Mouse (Mus musculus) heart, embryonic 10.5 days (tissue): Measurements from ENCODE around the gene Purb. TPM values are rescaled to one million over a fixed set of nuclear protein-coding genes. Genes with fewer than 3 reads are reported as not detected.
A peak's percentile ranks its signal among the peaks of the same experiment; 100 is the strongest.

Experiments
- DNase-seq: peaks from one replicate; pipeline ENCODE4 v3.0.0-alpha.2; 2017; ENCODE audit warnings: low spot score
- H3K27ac ChIP-seq: fragments of 300-500 bp; sonication (generic); 2 replicates; pipeline ENCODE4 v1.5.1; 2016; ENCODE audit warnings: mild to moderate bottlenecking
- H3K27me3 ChIP-seq: fragments of 300-500 bp; sonication (generic); 2 replicates; pipeline ENCODE4 v1.6.1; 2016; ENCODE audit warnings: mild to moderate bottlenecking; ENCODE audit not compliant: poor library complexity, insufficient read depth, severe bottlenecking
- H3K36me3 ChIP-seq: fragments of 300-500 bp; sonication (generic); 2 replicates; pipeline ENCODE4 v1.6.1; 2016; ENCODE audit warnings: mild to moderate bottlenecking, moderate library complexity
- H3K4me1 ChIP-seq: fragments of 300-500 bp; sonication (generic); 2 replicates; pipeline ENCODE4 v1.6.1; 2016; ENCODE audit warnings: mild to moderate bottlenecking
- H3K4me3 ChIP-seq: fragments of 300-500 bp; sonication (generic); 2 replicates; pipeline ENCODE4 v1.5.1; 2016; ENCODE audit warnings: mild to moderate bottlenecking, moderate library complexity
- H3K9me3 ChIP-seq: fragments of 300-500 bp; sonication (generic); 2 replicates; pipeline ENCODE4 v1.6.1; 2016; ENCODE audit warnings: mild to moderate bottlenecking, moderate library complexity
- WGBS: fragments of 180-500 bp; shearing (Covaris S2); methylation state at CpG from one replicate; pipeline ENCODE4 v1.1.7; 2016; 5-methylcytosine and 5-hydroxymethylcytosine counted together
- polyA plus RNA-seq: library from polyadenylated mRNA; unstranded; fragments of >200 nt; fragmentation: Nextera tagmentation; extraction: Ambion mirVana; gene quantifications from 2 replicates; pipeline ENCODE4 v1.2.1, GENCODE M21; 2016

Purb gene
- 21.0 and 24.4 TPM in 2 replicates for polyA plus RNA-seq

DNA sequence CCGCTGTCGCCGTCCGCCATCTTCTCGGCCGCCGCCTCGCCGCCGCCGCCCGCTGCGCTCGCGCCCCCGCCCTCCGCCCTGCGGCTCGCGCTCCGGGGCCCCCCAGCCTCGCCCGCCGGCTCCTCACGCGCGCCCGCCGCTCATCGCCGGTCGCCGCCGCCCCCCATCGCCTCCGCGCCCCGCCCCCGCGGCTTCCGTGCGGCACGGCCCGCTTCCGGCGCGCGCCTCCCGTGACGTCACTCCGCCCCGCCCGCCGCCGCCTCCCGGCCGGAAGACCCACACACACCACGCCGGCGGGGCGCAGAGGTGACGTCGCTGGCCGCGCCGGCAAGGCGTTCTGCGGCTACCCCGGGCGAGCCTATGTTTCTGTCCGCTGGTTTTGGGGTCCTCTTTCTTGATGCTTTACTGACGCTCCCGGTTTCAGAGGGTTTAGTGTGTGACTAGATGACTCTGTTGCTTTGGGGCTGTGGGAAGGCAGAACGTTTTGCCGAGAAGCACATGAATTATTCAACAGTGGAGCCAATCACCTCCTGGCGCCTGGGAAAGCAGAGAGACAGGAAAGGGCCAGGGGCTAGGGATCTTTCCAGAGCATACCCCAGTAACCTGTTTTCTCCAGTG lies at the start of gene Purb:
TSS of gene Purb (minus strand) at position 51 of the 618 bp plus-strand sequence.
- Histone ChIP-seq H3K36me3 (peaks cover 6% of the 10 kb centered on the region), H3K4me3 (peak within 1 kb of the TSS; percentile 82), H3K27me3 (no peaks in the 10 kb centered on the region), H3K4me1 (peaks cover 4% of the 10 kb centered on the region), H3K27ac (peak within 1 kb of the TSS; percentile 94), H3K9me3 (no peaks in the 10 kb centered on the region)
- DNase-seq: peak; percentile 93
- WGBS: 9% methylated on average over 76 of the region's 76 CpGs

DNA sequence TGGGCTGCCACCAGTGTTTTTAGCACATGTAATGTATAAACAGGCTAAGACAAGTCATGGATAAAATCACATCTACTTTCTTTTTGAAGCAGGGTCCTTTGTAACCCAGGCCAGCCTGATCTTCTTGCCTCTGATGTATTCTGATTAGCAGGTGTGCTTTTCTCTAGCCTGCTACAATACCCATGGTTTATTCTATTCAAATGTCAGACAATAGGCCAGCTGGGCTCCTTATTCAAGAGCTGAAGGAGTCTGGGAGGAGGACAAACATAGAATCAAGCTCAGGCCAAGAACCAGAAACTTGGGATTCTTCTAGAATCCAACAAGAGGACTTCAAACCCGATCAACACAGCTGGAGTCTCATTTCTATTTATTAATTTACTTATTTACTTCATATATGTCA lies 49.5 kb upstream of the Purb start:
- no peaks in the 10 kb centered on the region for H3K9me3 ChIP-seq
- no peak for DNase-seq
- no peak overlapping the region for H3K27ac ChIP-seq
- peaks cover 8% of the 10 kb centered on the region; the same call in 1 of the 2 replicates for H3K4me1 ChIP-seq
- H3K36me3 ChIP-seq: peaks cover 30% of the 10 kb centered on the region
- 94% methylated on average over 1 of the region's 1 CpGs for WGBS
- no peaks in the 10 kb centered on the region for H3K27me3 ChIP-seq
- no peak overlapping the region for H3K4me3 ChIP-seq

DNA sequence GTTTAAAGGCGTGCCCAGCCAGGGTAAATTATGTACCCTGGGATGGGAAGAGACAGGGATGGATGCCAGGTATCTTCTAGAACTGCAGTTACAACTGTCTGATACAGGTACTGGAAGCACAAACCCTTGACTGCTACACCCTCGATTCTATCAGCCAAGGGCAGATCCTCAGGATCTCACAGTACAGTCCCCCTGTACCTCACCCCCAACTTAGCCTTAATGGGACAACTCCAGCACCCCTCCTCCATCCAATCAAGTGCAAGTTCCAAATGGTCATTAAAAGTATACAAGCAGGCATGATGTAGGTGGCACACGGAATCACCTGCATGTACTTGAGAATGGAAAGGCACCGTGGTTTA lies 49.1 kb upstream of the Purb start:
- Histone ChIP-seq H3K36me3 (peaks cover 30% of the 10 kb centered on the region), H3K27me3 (no peaks in the 10 kb centered on the region), H3K9me3 (no peaks in the 10 kb centered on the region), H3K4me3 (no peak overlapping the region), H3K4me1 (peaks cover 8% of the 10 kb centered on the region; the same call in 1 of the 2 replicates), H3K27ac (no peak overlapping the region)
- DNase-seq: no peak
- WGBS: 90% methylated on average over 4 of the region's 4 CpGs

DNA sequence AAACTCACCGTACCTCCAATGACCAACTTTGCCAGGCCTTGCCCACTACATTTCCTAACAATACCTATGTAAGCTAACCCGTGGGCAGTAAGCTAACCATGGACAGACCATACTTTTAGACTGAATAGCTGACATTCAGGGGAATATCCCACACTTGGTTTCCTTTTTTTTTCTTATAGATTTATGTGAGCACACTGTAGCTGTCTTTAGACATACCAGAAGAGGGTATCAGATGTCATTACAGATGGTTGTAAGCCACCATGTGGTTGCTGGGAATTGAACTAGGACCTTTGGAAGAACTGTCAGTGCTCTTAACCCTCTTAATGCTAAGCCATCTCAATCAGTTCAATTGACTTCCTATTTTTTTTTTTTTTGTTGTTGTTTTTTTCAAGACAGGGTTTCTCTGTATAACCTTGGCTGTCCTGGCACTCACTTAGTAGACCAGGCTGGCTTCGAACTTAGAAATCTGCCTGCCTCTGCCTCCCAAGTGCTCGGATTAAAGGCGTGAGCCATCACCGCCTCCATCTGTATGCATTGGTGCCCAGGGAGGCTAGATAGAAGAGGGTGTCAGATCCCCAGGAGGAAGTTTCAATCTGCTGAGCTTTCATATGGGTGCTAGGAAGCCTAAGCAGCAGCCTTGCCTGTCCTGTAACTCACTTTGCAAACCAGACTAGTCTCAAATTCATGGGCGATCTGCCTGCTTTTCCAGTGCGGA lies 48.6 kb upstream of the Purb start:
- WGBS: 90% methylated on average over 8 of the region's 8 CpGs

DNA sequence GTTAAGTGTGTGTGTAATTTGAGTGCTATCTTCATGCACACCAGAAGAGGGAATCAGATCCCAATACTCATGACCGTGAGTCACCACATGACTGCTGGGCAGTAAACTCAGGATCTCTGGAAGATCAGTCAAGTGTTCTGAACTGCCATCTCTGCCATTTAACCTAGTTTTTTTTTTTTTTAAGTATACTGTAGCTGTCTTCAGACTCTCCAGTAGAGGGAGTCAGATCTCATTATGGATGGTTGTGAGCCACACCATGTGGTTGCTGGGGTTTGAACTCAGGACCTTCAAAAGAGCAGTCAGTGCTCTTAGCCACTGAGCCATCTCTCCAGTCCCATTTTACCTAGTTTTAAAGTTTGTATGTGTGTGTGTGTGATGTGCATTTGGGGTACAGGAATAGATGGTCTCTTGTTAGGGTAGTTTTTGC lies 48.0 kb upstream of the Purb start:
- Histone ChIP-seq H3K27me3 (no peaks in the 10 kb centered on the region), H3K4me3 (no peak overlapping the region), H3K27ac (no peak overlapping the region), H3K36me3 (peaks cover 30% of the 10 kb centered on the region), H3K4me1 (peaks cover 8% of the 10 kb centered on the region; the same call in 1 of the 2 replicates), H3K9me3 (no peaks in the 10 kb centered on the region)
- DNase-seq: no peak
- WGBS: 56% methylated on average over 1 of the region's 1 CpGs

More for the DNA sequence above, 48.6 kb upstream of the Purb start:
- H3K36me3 ChIP-seq: peaks cover 30% of the 10 kb centered on the region
- no peak for DNase-seq
- H3K4me3 ChIP-seq: no peak overlapping the region
- H3K27me3 ChIP-seq: no peaks in the 10 kb centered on the region
- no peak overlapping the region for H3K27ac ChIP-seq
- no peaks in the 10 kb centered on the region for H3K9me3 ChIP-seq
- H3K4me1 ChIP-seq: peaks cover 8% of the 10 kb centered on the region; the same call in 1 of the 2 replicates

DNA sequence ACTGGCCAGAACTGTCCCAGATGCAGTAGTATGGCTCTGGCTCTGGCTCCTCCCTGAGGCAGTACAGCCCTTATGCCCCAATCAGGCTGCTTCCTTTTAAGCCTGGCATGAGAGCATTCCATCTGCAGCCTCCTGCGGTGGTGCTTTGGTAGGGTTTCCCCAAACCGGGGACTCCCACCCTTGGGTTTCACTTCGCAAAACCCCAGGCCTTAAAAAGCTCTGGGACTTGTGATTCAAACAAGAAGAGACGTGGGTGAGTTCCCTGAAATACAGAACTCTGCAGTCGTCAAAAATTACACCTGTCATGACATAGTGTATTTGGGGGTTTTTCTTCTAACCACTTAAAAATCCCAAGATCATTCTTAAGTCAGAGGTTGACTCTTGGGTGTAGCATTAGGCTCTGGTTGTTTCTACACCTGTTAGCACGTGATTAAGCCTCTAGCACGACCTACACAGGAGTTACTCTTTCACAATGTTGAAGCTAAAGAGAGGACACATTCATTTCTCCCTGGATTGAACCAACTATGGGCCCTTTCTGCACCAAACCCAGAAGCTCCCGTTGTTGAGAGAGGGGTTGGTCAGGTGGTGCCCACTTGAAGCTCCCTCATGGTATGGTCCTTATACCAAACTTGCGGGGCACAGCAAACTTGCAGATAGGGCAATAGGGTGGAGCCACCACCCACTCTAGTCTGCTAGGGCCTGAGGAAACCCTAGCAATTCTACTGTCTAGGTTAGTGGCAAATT lies 47.2 kb upstream of the Purb start:
- H3K27me3 ChIP-seq: no peaks in the 10 kb centered on the region
- peaks cover 30% of the 10 kb centered on the region for H3K36me3 ChIP-seq
- H3K27ac ChIP-seq: no peak overlapping the region
- H3K4me1 ChIP-seq: peaks cover 8% of the 10 kb centered on the region; the same call in 1 of the 2 replicates
- no peak overlapping the region for H3K4me3 ChIP-seq
- 74% methylated on average over 9 of the region's 9 CpGs for WGBS
- no peak for DNase-seq
- no peaks in the 10 kb centered on the region for H3K9me3 ChIP-seq

DNA sequence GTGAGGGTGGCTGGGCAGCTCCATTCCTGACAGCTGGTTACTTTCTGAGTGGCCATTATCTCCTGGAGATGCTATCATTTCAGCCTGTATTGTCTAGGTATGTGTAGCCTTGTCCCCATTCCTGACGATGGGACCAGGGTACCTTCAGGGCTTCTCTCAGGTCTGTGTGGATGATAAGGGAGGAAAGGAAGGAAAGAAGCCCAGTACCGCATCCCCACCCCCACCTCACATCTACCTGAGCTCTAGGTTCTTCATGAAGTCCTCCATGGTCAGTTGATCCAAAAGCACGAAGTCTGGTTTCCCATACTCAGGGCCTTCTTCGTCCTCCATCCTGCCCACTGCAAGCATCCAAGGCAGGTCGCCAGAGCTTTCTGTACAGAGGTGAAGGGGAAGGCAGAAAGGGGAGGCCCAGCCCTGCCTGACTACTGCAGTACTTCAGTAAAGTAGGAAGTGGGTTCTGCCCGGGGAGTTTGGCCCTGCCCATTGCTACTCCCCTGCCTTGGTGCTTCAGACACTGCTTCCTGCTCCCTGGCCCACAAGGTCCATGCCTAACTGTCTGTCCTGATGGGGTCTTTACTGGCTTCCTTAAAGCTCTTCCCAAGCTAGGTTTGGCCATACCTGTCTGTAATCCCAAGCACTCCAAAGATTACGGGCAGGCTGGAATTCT lies 44.9 kb upstream of the Purb start, which contains the start of gene Myo1g:
TSS of gene Myo1g (minus strand) at position 459 of the 667 bp plus-strand sequence.
- 65% methylated on average over 7 of the region's 7 CpGs for WGBS

DNA sequence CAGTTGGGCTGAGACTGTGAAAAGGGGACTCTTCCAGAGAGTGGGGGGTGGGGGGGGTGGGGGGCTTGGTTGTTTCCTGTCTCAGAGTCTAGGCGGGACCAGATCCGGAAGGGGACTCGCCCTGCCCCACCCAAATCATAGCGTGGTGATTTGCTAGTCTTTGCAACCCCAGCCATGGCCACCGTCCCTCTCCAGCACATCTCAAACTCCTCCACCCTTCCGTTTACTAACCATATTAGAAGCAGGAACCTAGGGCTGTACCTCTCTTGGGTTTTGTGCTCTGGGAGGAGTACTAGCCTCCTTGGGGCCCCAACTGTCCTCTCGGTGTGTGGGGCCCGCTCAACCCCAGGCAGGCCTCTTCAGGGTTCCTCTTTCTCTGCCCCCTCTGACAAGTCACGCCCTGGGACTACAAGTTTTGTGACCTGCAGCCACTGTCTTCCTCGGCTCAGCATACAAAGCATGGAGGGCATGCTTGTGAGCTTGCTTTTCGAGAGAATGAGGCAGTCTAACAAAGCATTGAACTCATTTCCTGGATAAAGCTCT lies 43.8 kb upstream of the Purb start:
- Histone ChIP-seq H3K36me3 (peaks cover 9% of the 10 kb centered on the region), H3K27ac (no peak overlapping the region), H3K4me3 (no peak overlapping the region), H3K9me3 (no peaks in the 10 kb centered on the region), H3K27me3 (no peaks in the 10 kb centered on the region; the same call in 1 of the 2 replicates), H3K4me1 (peaks cover 6% of the 10 kb centered on the region)
- WGBS: 72% methylated on average over 11 of the region's 11 CpGs
- DNase-seq: no peak

More for the DNA sequence above, 44.9 kb upstream of the Purb start, which contains the start of gene Myo1g:
- Histone ChIP-seq H3K36me3 (peaks cover 19% of the 10 kb centered on the region), H3K9me3 (no peaks in the 10 kb centered on the region), H3K4me3 (no peak within 1 kb of the TSS), H3K4me1 (no peaks in the 10 kb centered on the region), H3K27me3 (no peaks in the 10 kb centered on the region; the same call in 1 of the 2 replicates), H3K27ac (no peak within 1 kb of the TSS)
- no peak for DNase-seq

DNA sequence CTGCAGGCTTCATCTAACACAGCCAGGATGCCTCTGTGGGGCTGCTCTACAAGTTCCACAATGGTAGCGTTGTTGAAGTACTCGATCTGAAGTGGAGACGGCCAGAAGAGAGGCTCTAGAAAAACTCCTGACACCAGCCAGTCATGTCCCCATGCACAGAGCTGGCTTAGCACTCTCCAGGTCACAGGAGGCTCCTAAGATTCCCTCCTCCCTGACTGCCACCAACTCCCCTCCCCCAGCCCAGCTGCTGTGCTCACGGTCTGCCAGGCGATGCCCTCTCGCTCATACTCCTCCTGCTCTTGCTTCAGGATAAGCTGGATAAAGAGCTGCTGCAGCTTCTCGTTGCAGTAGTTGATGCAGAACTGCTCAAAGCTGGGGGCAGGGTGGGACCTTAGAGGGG lies 39.1 kb upstream of the Purb start:
- no peaks in the 10 kb centered on the region for H3K9me3 ChIP-seq
- H3K27ac ChIP-seq: no peak overlapping the region
- H3K27me3 ChIP-seq: no peaks in the 10 kb centered on the region; the same call in 1 of the 2 replicates
- WGBS: 34% methylated on average over 7 of the region's 7 CpGs
- peaks cover 6% of the 10 kb centered on the region for H3K4me1 ChIP-seq
- DNase-seq: no peak
- H3K36me3 ChIP-seq: no peaks in the 10 kb centered on the region
- H3K4me3 ChIP-seq: no peak overlapping the region

DNA sequence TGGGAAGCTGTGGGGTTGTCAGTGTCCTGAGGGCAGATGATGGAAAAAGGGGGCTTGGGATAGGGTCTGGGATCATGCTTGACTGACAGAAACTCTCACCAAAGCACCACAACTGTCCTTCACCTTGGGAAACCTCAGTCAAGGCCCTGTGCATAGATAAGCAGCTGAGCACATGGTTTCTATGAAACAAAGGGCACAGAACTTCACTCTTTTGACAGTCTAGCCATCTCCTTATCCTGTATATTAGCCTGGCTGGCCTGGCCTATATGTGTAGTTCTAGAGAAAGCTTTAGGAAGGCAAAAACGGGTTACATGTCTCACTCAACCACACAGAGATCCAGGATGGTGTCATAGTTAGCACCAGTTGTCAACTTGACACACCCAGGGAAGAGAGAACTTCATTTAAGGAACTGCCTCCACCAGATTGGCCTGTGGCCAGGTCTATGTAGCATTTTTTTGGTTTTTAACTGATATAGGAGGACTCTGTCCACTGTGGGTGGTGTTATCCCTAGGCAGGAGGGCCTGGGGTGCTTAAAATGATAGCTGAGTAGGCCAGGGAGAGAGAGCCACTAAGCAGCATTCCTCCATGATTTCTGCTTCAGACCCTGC lies 32.7 kb upstream of the Purb start:
- 60% methylated on average over 1 of the region's 1 CpGs for WGBS
- H3K4me3 ChIP-seq: no peak overlapping the region
- H3K27ac ChIP-seq: no peak overlapping the region
- H3K27me3 ChIP-seq: no peaks in the 10 kb centered on the region
- H3K4me1 ChIP-seq: no peaks in the 10 kb centered on the region
- no peaks in the 10 kb centered on the region for H3K36me3 ChIP-seq
- no peak for DNase-seq
- H3K9me3 ChIP-seq: no peaks in the 10 kb centered on the region

DNA sequence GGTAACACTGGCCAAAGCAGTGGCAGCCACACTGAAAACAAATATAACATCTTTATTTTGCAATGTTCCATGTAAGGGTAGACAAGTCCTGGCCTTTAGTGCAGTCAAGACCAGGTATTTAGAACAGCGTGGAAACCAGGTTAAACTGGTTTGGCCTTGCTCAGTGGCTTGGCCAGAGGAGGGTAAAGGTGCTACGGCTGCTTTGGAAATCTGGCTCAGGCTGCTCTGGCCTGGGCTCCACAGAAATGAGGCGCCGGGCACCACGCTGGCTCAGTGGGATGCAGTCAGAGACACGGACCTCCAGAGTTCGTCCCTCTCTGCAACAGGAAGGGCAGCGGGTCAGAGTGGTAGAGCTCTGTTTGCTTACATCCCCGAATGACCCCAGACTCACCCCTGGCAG lies 30.8 kb upstream of the Purb start:
- Histone ChIP-seq H3K4me1 (no peaks in the 10 kb centered on the region), H3K27ac (no peak overlapping the region), H3K27me3 (no peaks in the 10 kb centered on the region), H3K9me3 (no peaks in the 10 kb centered on the region), H3K4me3 (no peak overlapping the region), H3K36me3 (no peaks in the 10 kb centered on the region)
- no peak for DNase-seq
- WGBS: 88% methylated on average over 9 of the region's 9 CpGs

DNA sequence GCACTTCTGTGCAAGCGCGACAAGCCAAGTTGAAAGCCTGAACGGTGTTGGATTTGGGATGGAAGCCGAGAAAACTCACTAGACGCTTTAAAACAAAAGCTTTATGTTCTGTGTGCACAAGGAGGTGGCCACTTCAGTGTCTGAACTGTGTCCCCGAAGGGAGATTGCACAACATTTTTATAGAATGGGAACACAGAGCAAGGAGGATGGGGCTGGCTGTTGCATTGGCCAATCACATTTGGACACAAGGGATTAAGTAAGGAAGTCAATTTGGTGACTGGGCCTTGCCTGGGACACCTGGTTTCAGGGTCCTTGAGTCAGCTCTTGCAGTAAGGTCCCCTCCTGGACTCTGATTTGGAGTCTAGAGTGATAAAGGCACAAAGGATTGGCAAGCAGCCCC lies 29.0 kb upstream of the Purb start:
- Histone ChIP-seq H3K27me3 (no peaks in the 10 kb centered on the region), H3K36me3 (no peaks in the 10 kb centered on the region), H3K27ac (no peak overlapping the region), H3K4me1 (no peaks in the 10 kb centered on the region), H3K4me3 (no peak overlapping the region), H3K9me3 (no peaks in the 10 kb centered on the region)
- WGBS: 80% methylated on average over 6 of the region's 6 CpGs
- no peak for DNase-seq
